Mouse (Mus musculus) neural tube, embryonic 13.5 days (tissue): ENCODE measurements around the gene Alpl. TPM values are rescaled to one million over a fixed set of nuclear protein-coding genes. Genes with fewer than 3 reads are reported as not detected.
A peak's percentile ranks its signal among the peaks of the same experiment; 100 is the strongest.

ENCODE experiments used
- ATAC-seq: fragments of 200-750 bp; cut with Nextera tagmentation; 2 replicates; pipeline ENCODE4 v1.8.0; 2017; ENCODE audit warnings: low read depth, mild to moderate bottlenecking, moderate TSS enrichment, moderate library complexity
- H3K27ac ChIP-seq: fragments of 300-500 bp; sonication (generic); replicated peaks from 2 replicates; pipeline ENCODE4 v1.5.1; 2015; ENCODE audit warnings: moderate library complexity, mild to moderate bottlenecking, inconsistent platforms
- H3K27me3 ChIP-seq: fragments of 300-500 bp; sonication (generic); 2 replicates; pipeline ENCODE4 v1.6.1; 2015; ENCODE audit warnings: mild to moderate bottlenecking, inconsistent platforms
- H3K36me3 ChIP-seq: fragments of 300-500 bp; sonication (generic); 2 replicates; pipeline ENCODE4 v1.6.1; 2015; ENCODE audit warnings: mild to moderate bottlenecking, inconsistent platforms
- H3K4me1 ChIP-seq: fragments of 300-500 bp; sonication (generic); replicated peaks from 2 replicates; pipeline ENCODE4 v1.6.1; 2015; ENCODE audit warnings: inconsistent platforms
- H3K4me2 ChIP-seq: fragments of 300-500 bp; sonication (generic); 2 replicates; pipeline ENCODE4 v1.6.1; 2015; ENCODE audit warnings: inconsistent platforms, mild to moderate bottlenecking, moderate library complexity
- H3K4me3 ChIP-seq: fragments of 300-500 bp; sonication (generic); 2 replicates; pipeline ENCODE4 v1.5.1; 2015; ENCODE audit warnings: mild to moderate bottlenecking, inconsistent platforms
- H3K9ac ChIP-seq: fragments of 300-500 bp; sonication (generic); 2 replicates; pipeline ENCODE4 v1.6.1; 2015; ENCODE audit warnings: moderate library complexity, mild to moderate bottlenecking, inconsistent platforms
- H3K9me3 ChIP-seq: fragments of 300-500 bp; sonication (generic); 2 replicates; pipeline ENCODE4 v1.6.1; 2016; ENCODE audit warnings: inconsistent platforms
- whole genome bisulfite sequencing: fragments of 180-500 bp; shearing (Covaris S2); methylation state at CpG from one replicate; pipeline ENCODE4 v1.1.7; 2015; 5-methylcytosine and 5-hydroxymethylcytosine counted together
- polyA plus RNA-seq: library from polyadenylated mRNA; unstranded; fragments of >200 nt; fragmentation: Nextera tagmentation; extraction: Ambion mirVana; gene quantifications from 2 replicates; pipeline ENCODE4 v1.2.1, GENCODE M21; 2015

The Alpl gene
- polyA plus RNA-seq, 1 experiment from 2014 or later, result 7.7 TPM

- Histone ChIP-seq H3K27me3 (peaks cover 37% of the 10 kb centered on the region), H3K4me2 (no peak overlapping the region), H3K4me3 (no peak overlapping the region), H3K9me3 (no peaks in the 10 kb centered on the region), H3K9ac (no peak overlapping the region), H3K4me1 (peaks cover 20% of the 10 kb centered on the region), H3K36me3 (no peaks in the 10 kb centered on the region), H3K27ac (no peak overlapping the region)
- ATAC-seq, result no peak
- WGBS, result 79% methylated on average over 13 of the region's 13 CpGs
Observed at GRCm38 (mm10) chr4:137794178-137794900, 1.8 kb downstream of the Alpl start.

- no peak for ATAC-seq
- Histone ChIP-seq H3K36me3 (no peaks in the 10 kb centered on the region), H3K9me3 (no peaks in the 10 kb centered on the region), H3K4me2 (no peak overlapping the region), H3K4me3 (no peak overlapping the region), H3K9ac (no peak overlapping the region), H3K27ac (no peak overlapping the region), H3K27me3 (peaks cover 33% of the 10 kb centered on the region), H3K4me1 (peaks cover 24% of the 10 kb centered on the region)
- WGBS, result 85% methylated on average over 7 of the region's 7 CpGs
Observed at GRCm38 (mm10) chr4:137793611-137794010, 2.6 kb downstream of the Alpl start.

GRCm38 (mm10) chr4:137791440-137791839, 4.7 kb downstream of the Alpl start:
- H3K4me1 ChIP-seq, result peaks cover 28% of the 10 kb centered on the region
- H3K9ac ChIP-seq, result no peak overlapping the region

DNA sequence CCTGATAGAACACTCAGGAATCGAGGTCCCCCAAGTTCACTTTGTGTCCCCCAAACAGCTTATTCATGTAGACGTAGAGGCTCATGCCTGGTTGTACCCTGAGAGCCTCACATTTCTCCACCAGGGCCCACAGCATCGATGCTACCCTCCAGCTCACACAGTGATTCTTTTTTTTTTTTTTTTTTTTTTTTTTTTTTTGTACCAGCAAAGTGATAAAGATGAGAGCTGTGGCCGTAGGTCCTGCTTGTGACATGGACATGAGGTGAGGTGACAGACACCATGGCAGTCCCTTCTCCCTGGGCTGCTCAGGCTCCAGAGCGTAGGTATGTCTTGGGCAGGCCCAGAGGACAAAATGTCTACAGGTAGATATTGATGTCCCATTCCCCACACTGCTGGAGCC, 5.2 kb downstream of the Alpl start:
- no peaks in the 10 kb centered on the region for H3K36me3 ChIP-seq
- no peaks in the 10 kb centered on the region for H3K9me3 ChIP-seq
- H3K27me3 ChIP-seq, result peaks cover 20% of the 10 kb centered on the region
- H3K4me3 ChIP-seq, result no peak overlapping the region
- no peak overlapping the region for H3K9ac ChIP-seq
- peaks cover 23% of the 10 kb centered on the region for H3K4me1 ChIP-seq
- no peak overlapping the region for H3K27ac ChIP-seq
- ATAC-seq, result no peak
- 85% methylated on average over 5 of the region's 5 CpGs for WGBS
- H3K4me2 ChIP-seq, result no peak overlapping the region

More at GRCm38 (mm10) chr4:137791440-137791839, 4.7 kb downstream of the Alpl start:
- Histone ChIP-seq H3K27ac (no peak overlapping the region), H3K4me3 (no peak overlapping the region), H3K4me2 (no peak overlapping the region), H3K27me3 (peaks cover 24% of the 10 kb centered on the region), H3K9me3 (no peaks in the 10 kb centered on the region), H3K36me3 (no peaks in the 10 kb centered on the region)
- no peak for ATAC-seq
- 6% methylated on average over 7 of the region's 7 CpGs for WGBS

GRCm38 (mm10) chr4:137788511-137789049, 7.6 kb downstream of the Alpl start:
- peak; percentile 16; the same call in 1 of the 2 replicates for ATAC-seq

GRCm38 (mm10) chr4:137787589-137788289, 8.4 kb downstream of the Alpl start:
- WGBS, result 79% methylated on average over 7 of the region's 7 CpGs
- H3K9me3 ChIP-seq, result no peaks in the 10 kb centered on the region
- no peak overlapping the region for H3K4me2 ChIP-seq
- H3K4me3 ChIP-seq, result no peak overlapping the region
- no peaks in the 10 kb centered on the region for H3K36me3 ChIP-seq
- no peak for ATAC-seq
- peaks cover 32% of the 10 kb centered on the region for H3K4me1 ChIP-seq
- no peak overlapping the region for H3K9ac ChIP-seq
- no peaks in the 10 kb centered on the region for H3K27me3 ChIP-seq
- H3K27ac ChIP-seq, result 0 out of 2 replicates have a peak overlapping the region, but pooled peaks have one; percentile 7

More at GRCm38 (mm10) chr4:137788511-137789049, 7.6 kb downstream of the Alpl start:
- Histone ChIP-seq H3K27ac (peak overlapping the region; percentile 7; the same call in 1 of the 2 replicates), H3K4me1 (peaks cover 29% of the 10 kb centered on the region), H3K27me3 (no peaks in the 10 kb centered on the region), H3K9me3 (no peaks in the 10 kb centered on the region), H3K36me3 (no peaks in the 10 kb centered on the region), H3K4me2 (no peak overlapping the region), H3K4me3 (no peak overlapping the region), H3K9ac (no peak overlapping the region)
- WGBS, result 36% methylated on average over 7 of the region's 7 CpGs

DNA sequence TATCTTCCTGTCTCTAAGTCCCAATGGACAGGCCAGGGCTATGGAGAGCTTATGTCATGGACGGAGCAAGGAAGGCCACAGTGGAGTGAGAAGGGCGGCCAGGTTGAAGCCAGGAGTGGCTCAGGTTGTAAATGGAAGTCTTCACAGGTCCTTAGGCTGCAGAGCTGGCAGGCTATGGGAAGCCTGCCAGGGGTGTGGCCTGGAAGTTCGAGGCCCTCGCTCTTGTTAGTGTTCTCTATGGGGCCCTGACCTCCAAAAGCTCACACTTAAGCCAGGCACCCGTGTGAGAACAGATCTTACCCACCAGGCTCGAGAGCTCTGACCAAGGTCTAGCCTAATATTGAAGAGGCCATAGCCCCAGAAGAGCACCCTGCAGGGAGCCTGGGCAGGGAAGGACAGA, 9.7 kb downstream of the Alpl start:
- H3K4me2 ChIP-seq, result no peak overlapping the region
- no peak overlapping the region for H3K27ac ChIP-seq
- 84% methylated on average over 6 of the region's 6 CpGs for WGBS
- H3K4me3 ChIP-seq, result no peak overlapping the region
- ATAC-seq, result no peak
- H3K27me3 ChIP-seq, result no peaks in the 10 kb centered on the region
- H3K9me3 ChIP-seq, result no peaks in the 10 kb centered on the region
- no peak overlapping the region for H3K9ac ChIP-seq
- H3K4me1 ChIP-seq, result peaks cover 28% of the 10 kb centered on the region
- no peaks in the 10 kb centered on the region for H3K36me3 ChIP-seq

DNA sequence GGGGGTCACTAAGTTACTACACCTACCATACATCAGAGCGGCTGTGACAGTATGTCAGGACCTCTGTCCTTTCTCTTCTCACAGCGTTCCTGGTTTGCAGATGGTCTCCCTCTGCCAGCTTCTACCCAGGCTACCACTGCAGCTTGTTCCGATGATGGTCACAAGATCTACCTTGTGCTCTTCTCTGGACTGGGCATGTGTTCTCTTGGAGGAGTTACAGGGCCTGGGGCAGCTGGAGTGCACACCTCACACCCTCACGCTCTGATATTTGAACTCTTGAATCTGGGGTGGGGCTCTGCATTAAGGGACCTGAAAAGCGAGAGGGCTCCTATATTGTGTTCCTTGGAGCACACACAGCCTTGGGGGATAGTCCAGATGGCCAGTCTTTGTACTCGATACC, 10.9 kb downstream of the Alpl start:
- no peak for ATAC-seq
- no peak overlapping the region for H3K27ac ChIP-seq
- WGBS, result 82% methylated on average over 6 of the region's 6 CpGs
- H3K27me3 ChIP-seq, result no peaks in the 10 kb centered on the region
- H3K4me1 ChIP-seq, result peaks cover 23% of the 10 kb centered on the region
- no peak overlapping the region for H3K4me3 ChIP-seq
- no peak overlapping the region for H3K9ac ChIP-seq
- H3K36me3 ChIP-seq, result no peaks in the 10 kb centered on the region
- H3K9me3 ChIP-seq, result no peaks in the 10 kb centered on the region
- no peak overlapping the region for H3K4me2 ChIP-seq

- WGBS, result 81% methylated on average over 6 of the region's 6 CpGs
- H3K4me2 ChIP-seq, result no peak overlapping the region
Observed at GRCm38 (mm10) chr4:137784741-137785140, 11.4 kb downstream of the Alpl start.

DNA sequence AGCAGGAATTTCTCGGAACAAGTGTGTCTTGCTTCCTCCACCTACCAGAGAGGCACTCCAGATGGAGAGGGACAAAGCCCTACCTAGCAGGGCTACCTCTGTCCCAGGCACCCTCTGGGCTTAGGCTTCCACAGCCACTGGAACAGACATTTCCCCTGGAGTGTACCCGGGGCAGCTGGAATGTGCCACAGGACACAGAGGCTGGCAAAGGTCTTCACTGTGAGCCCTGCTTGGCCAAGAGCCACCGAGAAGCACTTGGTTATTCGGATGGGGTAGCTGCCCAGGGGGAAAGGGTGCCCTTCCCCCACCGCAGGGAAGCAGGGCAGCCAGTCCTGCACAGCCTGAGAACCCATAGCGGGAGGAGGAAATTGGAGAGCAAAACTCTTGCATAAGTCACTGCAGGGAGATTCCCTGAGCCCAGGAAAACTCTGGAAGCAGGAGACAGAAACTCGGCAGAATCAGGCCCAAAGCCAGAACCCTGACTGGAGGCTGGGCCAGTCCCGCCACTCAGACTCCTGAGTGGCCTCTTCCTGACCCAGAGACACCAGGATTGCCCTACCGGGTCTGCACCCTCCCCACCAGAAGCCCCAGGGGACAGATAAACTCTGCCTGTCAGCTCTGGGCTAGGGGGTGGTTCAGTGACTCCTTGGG, 12.5 kb downstream of the Alpl start:
- ATAC-seq, result no peak
- Histone ChIP-seq H3K4me2 (no peak overlapping the region), H3K4me1 (peaks cover 22% of the 10 kb centered on the region), H3K4me3 (no peak overlapping the region), H3K9ac (0 out of 2 replicates have a peak overlapping the region, but pooled peaks have one; percentile 22), H3K27ac (peak overlapping the region; percentile 46), H3K9me3 (no peaks in the 10 kb centered on the region), H3K36me3 (no peaks in the 10 kb centered on the region), H3K27me3 (no peaks in the 10 kb centered on the region)
- WGBS, result 36% methylated on average over 9 of the region's 9 CpGs

More at GRCm38 (mm10) chr4:137784741-137785140, 11.4 kb downstream of the Alpl start:
- no peaks in the 10 kb centered on the region for H3K27me3 ChIP-seq
- no peak overlapping the region for H3K9ac ChIP-seq
- no peaks in the 10 kb centered on the region for H3K9me3 ChIP-seq
- no peak; the same call in 1 of the 2 replicates for ATAC-seq
- peaks cover 23% of the 10 kb centered on the region for H3K4me1 ChIP-seq
- H3K36me3 ChIP-seq, result no peaks in the 10 kb centered on the region
- no peak overlapping the region for H3K27ac ChIP-seq
- no peak overlapping the region for H3K4me3 ChIP-seq

DNA sequence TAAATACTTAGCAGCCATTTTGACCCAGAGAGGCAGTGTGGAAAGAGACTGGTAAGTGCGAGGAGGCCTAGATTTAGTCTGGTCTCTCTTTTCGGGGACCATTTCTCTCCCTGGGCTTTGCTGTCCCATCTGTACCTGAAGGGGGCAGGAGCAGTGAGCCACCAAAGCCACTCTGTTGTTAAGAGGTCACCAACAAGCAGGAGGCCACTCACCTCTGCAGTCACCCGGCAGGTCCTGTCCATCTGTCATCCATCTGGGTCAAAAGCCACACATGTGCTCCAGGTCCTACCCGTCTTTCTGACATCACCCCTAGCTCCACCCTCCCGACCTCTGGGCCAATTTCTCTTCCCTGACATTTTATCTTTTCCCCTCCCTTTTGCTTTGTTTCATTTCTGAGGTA, 14.2 kb downstream of the Alpl start:
- H3K27me3 ChIP-seq, result no peaks in the 10 kb centered on the region
- H3K36me3 ChIP-seq, result no peaks in the 10 kb centered on the region
- no peak overlapping the region for H3K9ac ChIP-seq
- no peak overlapping the region for H3K27ac ChIP-seq
- 73% methylated on average over 5 of the region's 5 CpGs for WGBS
- H3K9me3 ChIP-seq, result no peaks in the 10 kb centered on the region
- ATAC-seq, result no peak
- no peak overlapping the region for H3K4me3 ChIP-seq
- peaks cover 21% of the 10 kb centered on the region for H3K4me1 ChIP-seq
- no peak overlapping the region for H3K4me2 ChIP-seq

DNA sequence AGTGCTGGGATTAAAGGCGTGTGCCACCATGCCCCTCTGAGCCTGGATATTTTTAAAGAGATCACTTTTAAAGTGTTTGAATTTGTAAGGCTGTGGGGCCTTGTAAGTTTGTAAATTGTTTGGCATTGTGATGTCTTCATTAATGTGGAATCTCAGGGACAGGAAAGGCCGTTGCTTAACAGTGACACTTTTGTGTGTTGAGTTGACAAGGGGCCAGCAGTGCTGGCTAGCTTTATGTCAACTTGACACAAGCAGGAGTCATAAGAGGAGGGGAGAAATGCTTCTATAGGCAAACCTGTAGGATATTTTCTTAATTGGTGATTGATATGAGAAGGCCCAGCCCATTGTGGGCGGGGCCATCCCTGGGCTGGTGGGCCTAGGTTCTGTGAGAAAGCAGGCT, 15.2 kb downstream of the Alpl start:
- Histone ChIP-seq H3K4me3 (no peak overlapping the region), H3K9ac (no peak overlapping the region), H3K36me3 (no peaks in the 10 kb centered on the region), H3K27me3 (no peaks in the 10 kb centered on the region), H3K4me1 (peaks cover 21% of the 10 kb centered on the region), H3K4me2 (no peak overlapping the region), H3K9me3 (no peaks in the 10 kb centered on the region), H3K27ac (no peak overlapping the region)
- WGBS, result 80% methylated on average over 3 of the region's 3 CpGs
- ATAC-seq, result no peak
